Mouse (Mus musculus) testis, adult 2 months (tissue): ENCODE measurements around the gene Acnat2.

ENCODE experiments used
- CTCF ChIP-seq: fragments of 200-500 bp; IDR thresholded peaks from 2 replicates; pipeline ENCODE4 v1.5.1; 2012; ENCODE audit warnings: low read depth, mild to moderate bottlenecking, inconsistent platforms, low read length, moderate library complexity; ENCODE audit not compliant: control insufficient read depth, insufficient read depth, insufficient replicate concordance
- POLR2A ChIP-seq: fragments of 200-500 bp; IDR thresholded peaks from 2 replicates; pipeline ENCODE4 v1.6.1; 2012; ENCODE audit warnings: low read depth, mild to moderate bottlenecking, inconsistent platforms, low read length, moderate library complexity; ENCODE audit not compliant: control insufficient read depth

GRCm38 (mm10) chr4:49357097-49357496 lies 50.9 kb downstream of the Acnat2 start:
- TF ChIP-seq CTCF, result no peak
- TF ChIP-seq POLR2A, result no peak
